Mouse (Mus musculus): ENCODE measurements around the gene Klhdc4. TPM values are rescaled to one million over a fixed set of nuclear protein-coding genes. Genes with fewer than 3 reads are reported as not detected.

Klhdc4 gene
- polyA plus RNA-seq, 1 experiment from 2014 or later, result 45.9 TPM

DNA sequence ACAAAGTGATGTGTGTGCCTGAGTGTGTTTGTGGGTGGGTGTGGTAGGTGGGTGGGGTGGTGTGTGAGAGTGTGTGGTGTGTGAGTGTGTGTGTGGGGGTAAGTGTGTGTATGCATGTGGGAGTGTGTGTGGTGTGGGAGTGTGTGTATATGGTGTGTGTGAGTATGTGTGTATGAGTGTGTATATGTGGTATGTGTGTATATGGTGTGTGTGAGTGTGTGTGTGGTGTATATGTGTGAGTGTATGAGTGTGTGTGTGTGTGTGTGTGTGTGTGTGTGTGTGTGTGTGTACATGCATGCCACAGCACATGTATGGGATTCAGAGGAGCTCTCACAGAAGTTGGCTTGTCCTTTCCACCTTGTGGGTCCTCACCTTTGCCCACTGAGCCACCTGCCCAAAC lies 17.4 kb upstream of the Klhdc4 start:
- Histone ChIP-seq H3K27me3 (ENCODE audit: control insufficient read depth, insufficient read depth, low read length) (no peaks in the 10 kb centered on the region), H3K27ac (ENCODE audit: low read depth, low read length) (no peak overlapping the region), H3K4me2 (replicated peaks; ENCODE audit: low read depth, low read length) (no peak overlapping the region), H3K4me1 (replicated peaks; ENCODE audit: control insufficient read depth, insufficient read depth, low read length) (0 out of 2 replicates have a peak, but pooled peaks cover 4% of the 10 kb centered on the region), H3K4me3 (ENCODE audit: low read depth, low read length) (no peak overlapping the region), H3K9me3 (ENCODE audit: control insufficient read depth, low read length) (no peaks in the 10 kb centered on the region), H3K36me3 (ENCODE audit: control insufficient read depth, insufficient read depth, low read length) (no peaks in the 10 kb centered on the region), H3K9ac (ENCODE audit: low read depth, low read length) (no peak overlapping the region)
- no peak for DNase-seq (ENCODE audit: low spot score)
- no peak for ATAC-seq (ENCODE audit: low FRiP score)

DNA sequence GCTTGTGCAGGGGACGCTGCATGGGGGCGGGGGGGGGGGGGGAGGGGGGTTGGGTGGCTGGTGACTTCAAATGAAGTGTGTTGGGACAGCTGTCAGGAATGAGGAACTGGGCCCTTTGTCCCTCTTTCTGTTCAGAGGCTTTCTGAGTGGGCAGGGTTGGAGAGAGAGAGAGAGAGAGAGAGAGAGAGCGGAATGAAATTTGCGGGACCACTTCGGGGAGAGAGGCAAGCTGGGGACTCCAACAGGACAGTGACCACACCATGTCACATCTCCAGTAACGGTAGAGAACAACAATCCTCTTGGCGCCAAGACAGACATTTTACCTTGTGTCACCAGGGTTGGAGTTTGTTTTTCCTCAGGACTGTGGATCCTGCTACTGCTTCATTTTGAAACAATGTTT lies 15.4 kb upstream of the Klhdc4 start:
- no peak for DNase-seq (ENCODE audit: low spot score)
- H3K4me1 ChIP-seq (replicated peaks; ENCODE audit: control insufficient read depth, insufficient read depth, low read length), result no peaks in the 10 kb centered on the region
- no peak overlapping the region for H3K9ac ChIP-seq (ENCODE audit: low read depth, low read length)
- H3K4me3 ChIP-seq (ENCODE audit: low read depth, low read length), result no peak overlapping the region
- ATAC-seq (ENCODE audit: low FRiP score), result no peak
- no peaks in the 10 kb centered on the region for H3K36me3 ChIP-seq (ENCODE audit: control insufficient read depth, insufficient read depth, low read length)
- no peak overlapping the region for H3K4me2 ChIP-seq (replicated peaks; ENCODE audit: low read depth, low read length)
- no peaks in the 10 kb centered on the region for H3K9me3 ChIP-seq (ENCODE audit: control insufficient read depth, low read length)
- WGBS, result 45% methylated on average over 7 of the region's 7 CpGs
- H3K27me3 ChIP-seq (ENCODE audit: control insufficient read depth, insufficient read depth, low read length), result no peaks in the 10 kb centered on the region
- H3K27ac ChIP-seq (ENCODE audit: low read depth, low read length), result no peak overlapping the region

GRCm38 (mm10) chr8:121843184-121843733 lies 13.9 kb upstream of the Klhdc4 start:
- no peak for DNase-seq (ENCODE audit: low spot score)

GRCm38 (mm10) chr8:121842064-121842955 lies 12.9 kb upstream of the Klhdc4 start:
- no peaks in the 10 kb centered on the region for H3K36me3 ChIP-seq (ENCODE audit: control insufficient read depth, insufficient read depth, low read length)
- no peaks in the 10 kb centered on the region for H3K27me3 ChIP-seq (ENCODE audit: control insufficient read depth, insufficient read depth, low read length)
- no peaks in the 10 kb centered on the region for H3K9me3 ChIP-seq (ENCODE audit: control insufficient read depth, low read length)
- DNase-seq (ENCODE audit: low spot score), result no peak
- WGBS, result 88% methylated on average over 8 of the region's 8 CpGs
- no peak overlapping the region for H3K27ac ChIP-seq (ENCODE audit: low read depth, low read length)
- no peak overlapping the region for H3K9ac ChIP-seq (ENCODE audit: low read depth, low read length)
- H3K4me3 ChIP-seq (ENCODE audit: low read depth, low read length), result no peak overlapping the region
- no peak overlapping the region for H3K4me2 ChIP-seq (replicated peaks; ENCODE audit: low read depth, low read length)
- no peaks in the 10 kb centered on the region for H3K4me1 ChIP-seq (replicated peaks; ENCODE audit: control insufficient read depth, insufficient read depth, low read length)
- ATAC-seq (ENCODE audit: low FRiP score), result no peak

More at GRCm38 (mm10) chr8:121843184-121843733, 13.9 kb upstream of the Klhdc4 start:
- Histone ChIP-seq H3K4me1 (replicated peaks; ENCODE audit: control insufficient read depth, insufficient read depth, low read length) (no peaks in the 10 kb centered on the region), H3K36me3 (ENCODE audit: control insufficient read depth, insufficient read depth, low read length) (no peaks in the 10 kb centered on the region), H3K9me3 (ENCODE audit: control insufficient read depth, low read length) (no peaks in the 10 kb centered on the region), H3K9ac (ENCODE audit: low read depth, low read length) (no peak overlapping the region), H3K4me2 (replicated peaks; ENCODE audit: low read depth, low read length) (no peak overlapping the region), H3K27ac (ENCODE audit: low read depth, low read length) (no peak overlapping the region), H3K27me3 (ENCODE audit: control insufficient read depth, insufficient read depth, low read length) (no peaks in the 10 kb centered on the region), H3K4me3 (ENCODE audit: low read depth, low read length) (no peak overlapping the region)
- WGBS, result 81% methylated on average over 3 of the region's 3 CpGs
- ATAC-seq (ENCODE audit: low FRiP score), result no peak

DNA sequence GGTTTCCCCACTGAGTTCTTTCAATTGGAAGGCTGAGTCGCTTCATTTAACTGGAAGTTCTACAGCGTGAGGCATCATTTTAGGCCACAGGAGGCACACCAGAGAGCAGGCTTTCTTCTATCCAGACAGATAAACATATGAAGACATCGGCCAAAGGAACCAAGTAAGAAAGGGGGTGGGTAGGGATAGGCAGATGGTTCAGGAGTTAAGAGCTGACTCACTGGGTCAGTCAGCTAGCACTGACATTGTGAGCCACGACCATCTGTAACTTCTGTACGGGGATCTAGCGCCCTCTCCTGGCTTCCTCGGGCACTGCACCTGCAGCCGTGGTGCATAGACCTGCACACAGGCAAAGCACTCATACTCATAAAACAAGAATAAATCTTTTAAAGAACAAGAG lies 11.9 kb upstream of the Klhdc4 start:
- 0 out of 2 replicates have a peak, but pooled peaks have one; percentile 40 for ATAC-seq (ENCODE audit: low FRiP score)
- no peak overlapping the region for H3K4me3 ChIP-seq (ENCODE audit: low read depth, low read length)

GRCm38 (mm10) chr8:121832503-121832902 lies 3.1 kb upstream of the Klhdc4 start:
- H3K4me3 ChIP-seq (ENCODE audit: low read depth, low read length), result no peak overlapping the region

More for the DNA sequence above, 11.9 kb upstream of the Klhdc4 start:
- H3K27me3 ChIP-seq (ENCODE audit: control insufficient read depth, insufficient read depth, low read length), result no peaks in the 10 kb centered on the region
- H3K9ac ChIP-seq (ENCODE audit: low read depth, low read length), result no peak overlapping the region
- peak; percentile 75 for DNase-seq (ENCODE audit: low spot score)
- H3K36me3 ChIP-seq (ENCODE audit: control insufficient read depth, insufficient read depth, low read length), result no peaks in the 10 kb centered on the region
- no peaks in the 10 kb centered on the region for H3K4me1 ChIP-seq (replicated peaks; ENCODE audit: control insufficient read depth, insufficient read depth, low read length)
- no peak overlapping the region for H3K27ac ChIP-seq (ENCODE audit: low read depth, low read length)
- H3K4me2 ChIP-seq (replicated peaks; ENCODE audit: low read depth, low read length), result no peak overlapping the region
- no peaks in the 10 kb centered on the region for H3K9me3 ChIP-seq (ENCODE audit: control insufficient read depth, low read length)
- 49% methylated on average over 8 of the region's 8 CpGs for WGBS

GRCm38 (mm10) chr8:121832061-121832460 lies 2.7 kb upstream of the Klhdc4 start:
- H3K36me3 ChIP-seq (ENCODE audit: control insufficient read depth, insufficient read depth, low read length), result no peaks in the 10 kb centered on the region
- H3K9me3 ChIP-seq (ENCODE audit: control insufficient read depth, low read length), result no peaks in the 10 kb centered on the region
- peaks cover 5% of the 10 kb centered on the region; the same call in 1 of the 2 replicates for H3K4me1 ChIP-seq (replicated peaks; ENCODE audit: control insufficient read depth, insufficient read depth, low read length)
- H3K4me3 ChIP-seq (ENCODE audit: low read depth, low read length), result no peak overlapping the region
- no peak overlapping the region for H3K9ac ChIP-seq (ENCODE audit: low read depth, low read length)
- 76% methylated on average over 2 of the region's 2 CpGs for WGBS
- no peaks in the 10 kb centered on the region for H3K27me3 ChIP-seq (ENCODE audit: control insufficient read depth, insufficient read depth, low read length)
- ATAC-seq (ENCODE audit: low FRiP score), result no peak
- DNase-seq (ENCODE audit: low spot score), result no peak
- no peak overlapping the region for H3K27ac ChIP-seq (ENCODE audit: low read depth, low read length)
- no peak overlapping the region for H3K4me2 ChIP-seq (replicated peaks; ENCODE audit: low read depth, low read length)

More at GRCm38 (mm10) chr8:121832503-121832902, 3.1 kb upstream of the Klhdc4 start:
- ATAC-seq (ENCODE audit: low FRiP score) (no peak), DNase-seq (ENCODE audit: low spot score) (peak; percentile 84)
- WGBS, result 22% methylated on average over 6 of the region's 6 CpGs
- Histone ChIP-seq H3K36me3 (ENCODE audit: control insufficient read depth, insufficient read depth, low read length) (no peaks in the 10 kb centered on the region), H3K27me3 (ENCODE audit: control insufficient read depth, insufficient read depth, low read length) (no peaks in the 10 kb centered on the region), H3K4me1 (replicated peaks; ENCODE audit: control insufficient read depth, insufficient read depth, low read length) (peaks cover 5% of the 10 kb centered on the region; the same call in 1 of the 2 replicates), H3K9me3 (ENCODE audit: control insufficient read depth, low read length) (no peaks in the 10 kb centered on the region), H3K27ac (ENCODE audit: low read depth, low read length) (no peak overlapping the region), H3K9ac (ENCODE audit: low read depth, low read length) (no peak overlapping the region), H3K4me2 (replicated peaks; ENCODE audit: low read depth, low read length) (no peak overlapping the region)

- 19% methylated on average over 18 of the region's 18 CpGs for WGBS
- H3K27me3 ChIP-seq (ENCODE audit: control insufficient read depth, insufficient read depth, low read length), result no peaks in the 10 kb centered on the region
- peak overlapping the region; percentile 82 for H3K4me3 ChIP-seq (ENCODE audit: low read depth, low read length)
- H3K36me3 ChIP-seq (ENCODE audit: control insufficient read depth, insufficient read depth, low read length), result no peaks in the 10 kb centered on the region
- ATAC-seq (ENCODE audit: low FRiP score) (peak; percentile 77), DNase-seq (ENCODE audit: low spot score) (no peak)
- H3K4me2 ChIP-seq (replicated peaks; ENCODE audit: low read depth, low read length), result peak overlapping the region; percentile 52
- H3K4me1 ChIP-seq (replicated peaks; ENCODE audit: control insufficient read depth, insufficient read depth, low read length), result peaks cover 5% of the 10 kb centered on the region; the same call in 1 of the 2 replicates
- peak overlapping the region; percentile 87 for H3K9ac ChIP-seq (ENCODE audit: low read depth, low read length)
- H3K9me3 ChIP-seq (ENCODE audit: control insufficient read depth, low read length), result no peaks in the 10 kb centered on the region
- H3K27ac ChIP-seq (ENCODE audit: low read depth, low read length), result peak overlapping the region; percentile 42
Observed at GRCm38 (mm10) chr8:121829777-121830362, 501 bp upstream of the Klhdc4 start.

Data from hindbrain, embryonic 11.5 days (tissue).